Mouse (Mus musculus): ENCODE measurements around the gene Park7.

DNA sequence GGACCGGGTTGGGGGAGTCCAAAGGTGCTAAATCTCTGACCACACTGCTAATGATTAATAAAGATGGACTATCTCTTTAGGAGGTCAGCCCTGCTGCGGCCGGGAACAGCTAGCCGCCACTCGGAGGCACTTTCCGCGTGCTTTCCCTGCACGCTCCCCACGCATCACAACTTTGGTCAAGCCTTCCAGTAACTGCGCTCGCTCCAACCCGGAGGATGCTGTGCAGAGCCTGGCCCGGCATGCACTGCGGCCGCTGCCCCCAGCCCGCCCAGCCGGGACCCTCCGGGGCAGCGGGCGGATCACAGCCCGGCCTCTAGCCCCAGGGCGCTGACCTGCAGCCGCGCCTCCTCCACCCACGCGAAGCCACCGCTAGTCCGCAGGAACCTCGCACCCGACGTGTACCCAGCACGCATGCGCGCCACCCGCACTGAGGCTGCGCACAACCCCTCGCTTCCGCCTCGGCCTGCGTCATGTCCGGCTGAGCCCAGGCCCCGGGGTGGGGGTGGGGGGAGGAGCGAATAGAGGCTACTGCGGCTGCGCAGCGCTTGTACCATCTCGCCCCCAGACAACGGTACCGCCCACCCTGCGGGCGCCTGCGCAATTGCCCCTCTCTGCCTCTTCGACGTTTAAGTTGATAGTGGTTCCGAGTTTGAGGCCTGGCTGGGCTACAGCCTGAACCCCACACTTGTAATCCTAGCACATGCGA, 4.6 kb downstream of the Park7 start:
- no peak for TF ChIP-seq EP300 (IDR thresholded peaks at IDR 0.05; ENCODE audit: low read depth)
- TF ChIP-seq CTCF (IDR thresholded peaks at IDR 0.05; ENCODE audit: low read depth), result peak; percentile 33
